Mouse (Mus musculus) ovary, adult 18-20 months (tissue): Measurements from ENCODE around the gene Selenbp2.
"Not testable (repeated sequence)": the region's sequence is repeated elsewhere in the genome, so short reads cannot be mapped to it uniquely, and the experiment has no call there.

Source experiments
- DNase-seq: peaks from one replicate; pipeline ENCODE4 v3.0.0; 2022; ENCODE audit warnings: low spot score, mixed read lengths

Selenbp2 gene

GRCm38 (mm10) chr3:94693329-94693825, at the start of gene Selenbp2:
Gene Selenbp2 (plus strand): TSS chr3:94693556.
- no peak for DNase-seq

DNA sequence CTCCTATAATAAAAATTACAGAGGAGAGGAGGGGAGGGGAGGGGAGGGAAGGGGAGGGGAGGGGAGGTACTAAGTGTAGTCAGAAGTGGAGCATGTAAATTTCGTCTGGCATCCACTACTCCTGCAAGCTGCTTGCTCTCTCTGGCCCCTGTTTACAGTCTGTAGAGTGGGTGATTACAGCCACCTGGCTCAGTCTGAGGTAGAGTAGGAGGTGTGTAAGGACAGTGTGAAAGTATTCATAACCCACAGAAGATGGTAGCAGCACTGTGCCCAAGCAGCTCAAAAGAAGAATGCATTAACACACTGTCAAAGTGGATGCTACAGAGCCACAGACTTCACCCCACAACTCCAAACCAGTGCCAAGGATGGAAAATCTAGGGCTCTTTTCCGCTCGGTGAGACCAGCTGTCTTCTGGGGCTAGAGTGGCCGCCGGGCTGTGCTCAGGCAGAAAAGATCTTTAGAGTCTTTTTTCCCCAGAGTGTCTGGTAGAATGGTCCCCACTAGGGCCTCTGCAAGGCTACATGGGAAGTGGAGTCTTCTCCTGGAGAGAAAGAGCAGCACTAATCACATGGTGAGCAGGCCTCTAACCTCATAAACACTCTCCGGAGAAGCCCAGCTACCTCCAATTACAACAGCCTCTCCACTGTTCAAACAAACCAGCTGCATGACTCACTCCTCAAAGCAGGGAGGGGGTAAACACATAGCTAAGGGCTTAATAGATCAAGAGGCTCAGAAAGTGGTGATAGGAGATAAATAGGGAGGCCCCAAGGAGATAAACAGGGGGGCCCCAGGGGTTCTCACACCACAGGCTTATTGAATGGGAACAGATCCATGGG, 44.4 kb upstream of the Selenbp2 start:
- DNase-seq: peak; percentile 24

DNA sequence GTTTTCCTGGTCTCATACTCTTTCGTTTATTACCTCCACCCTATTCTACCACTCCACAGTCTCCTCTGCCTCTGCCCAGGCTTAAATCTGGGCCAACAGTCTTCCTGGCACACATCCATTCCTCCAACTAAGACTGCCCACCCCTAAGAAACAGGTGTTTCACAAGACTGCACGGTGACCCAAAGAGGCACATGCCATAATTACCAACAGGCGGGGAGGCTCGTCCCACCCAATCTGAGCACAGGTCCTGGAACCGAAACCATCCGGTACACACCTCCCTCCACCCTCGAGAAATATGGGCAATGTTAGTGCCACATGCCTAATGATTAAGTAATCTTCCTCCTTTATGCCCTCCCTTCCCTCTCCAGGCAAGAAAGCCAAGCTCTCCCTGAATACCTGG, 42.9 kb upstream of the Selenbp2 start:
- peak; percentile 7 for DNase-seq

DNA sequence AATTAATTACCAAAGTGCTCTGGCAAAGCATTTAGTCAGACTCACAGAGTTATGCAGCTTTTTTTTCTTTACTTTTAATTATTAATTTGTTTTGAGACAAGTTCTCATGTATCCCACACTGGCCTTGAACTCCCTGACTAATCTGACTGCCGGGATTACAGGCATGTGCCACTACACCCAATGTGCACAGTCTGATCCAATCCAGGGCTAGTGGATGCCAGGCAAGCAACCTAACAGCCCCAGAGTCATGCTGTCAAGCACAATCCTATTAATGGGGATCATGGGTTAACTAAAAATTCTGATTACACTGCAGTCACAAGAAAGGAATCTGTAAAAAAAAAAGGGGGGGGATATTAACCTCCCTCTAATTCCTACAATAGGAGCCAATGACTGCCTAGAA, 39.4 kb upstream of the Selenbp2 start:
- not testable (repeated sequence) for DNase-seq

- not testable (repeated sequence) for DNase-seq
Measured at GRCm38 (mm10) chr3:94657852-94658739, 35.3 kb upstream of the Selenbp2 start.

GRCm38 (mm10) chr3:94658740-94659095, 34.6 kb upstream of the Selenbp2 start, which contains the start of gene Tuft1:
Gene Tuft1 (minus strand): TSS chr3:94658872.
- DNase-seq: peak; percentile 71

GRCm38 (mm10) chr3:94659142-94659748, 34.1 kb upstream of the Selenbp2 start:
- not testable (repeated sequence) for DNase-seq

- DNase-seq: not testable (repeated sequence)
Measured at GRCm38 (mm10) chr3:94660841-94661240, 32.5 kb upstream of the Selenbp2 start.

DNA sequence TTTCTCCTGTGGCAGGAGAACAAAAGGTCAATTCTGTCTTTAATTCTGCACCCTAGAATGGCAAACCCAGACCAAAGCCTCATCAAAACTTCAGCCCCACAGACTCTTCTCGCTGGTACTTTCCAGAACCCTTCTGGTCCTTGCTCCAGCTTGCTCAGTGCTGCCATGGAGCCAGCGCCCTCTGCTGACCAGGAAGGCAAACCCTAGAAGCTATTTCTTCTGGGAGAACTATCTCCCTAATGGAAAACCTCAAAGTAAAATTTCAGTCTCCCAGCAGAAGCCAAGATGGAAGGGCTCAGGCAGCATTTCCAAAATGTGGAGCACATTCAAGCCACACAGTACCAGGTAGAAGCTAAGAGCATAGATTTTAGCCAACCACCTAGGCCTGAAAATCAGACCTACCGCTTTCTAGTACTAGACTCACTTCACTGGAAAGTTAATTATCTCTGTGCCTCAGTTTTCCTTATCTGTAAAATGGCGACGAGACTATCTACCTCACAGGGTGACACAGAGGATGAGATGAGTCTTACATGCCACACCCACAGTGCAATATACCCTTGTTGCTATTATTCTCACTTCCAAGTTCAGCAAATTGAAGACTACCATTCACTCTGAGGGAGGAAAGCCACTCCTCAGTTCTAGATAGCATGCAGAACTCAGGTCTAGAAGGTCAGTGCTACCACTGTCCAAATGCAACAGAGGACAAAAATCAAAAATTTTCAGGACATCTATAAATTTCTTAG, 28.1 kb upstream of the Selenbp2 start:
- not testable (repeated sequence) for DNase-seq

- not testable (repeated sequence) for DNase-seq
Measured at GRCm38 (mm10) chr3:94665896-94666295, 27.5 kb upstream of the Selenbp2 start.

DNA sequence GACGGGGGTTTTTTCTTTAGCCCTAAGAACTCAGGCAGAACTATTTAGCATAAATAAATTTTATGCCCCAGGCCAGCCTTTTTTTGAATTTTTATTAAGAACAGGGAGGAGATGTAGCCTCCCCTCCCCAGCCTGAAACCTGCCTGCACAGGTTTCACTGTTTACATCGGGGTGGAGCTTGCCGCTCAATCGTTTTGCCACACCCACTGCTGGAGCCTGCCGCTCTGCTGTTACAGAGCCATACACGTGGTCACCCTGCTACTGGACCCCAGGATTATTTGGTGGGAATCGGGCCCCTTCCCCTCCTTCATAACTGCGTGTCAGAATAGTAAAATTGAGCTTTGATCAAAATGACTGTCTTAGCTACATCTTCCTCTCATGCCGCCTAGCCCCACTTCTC, 18.3 kb upstream of the Selenbp2 start:
- DNase-seq: not testable (repeated sequence)

DNA sequence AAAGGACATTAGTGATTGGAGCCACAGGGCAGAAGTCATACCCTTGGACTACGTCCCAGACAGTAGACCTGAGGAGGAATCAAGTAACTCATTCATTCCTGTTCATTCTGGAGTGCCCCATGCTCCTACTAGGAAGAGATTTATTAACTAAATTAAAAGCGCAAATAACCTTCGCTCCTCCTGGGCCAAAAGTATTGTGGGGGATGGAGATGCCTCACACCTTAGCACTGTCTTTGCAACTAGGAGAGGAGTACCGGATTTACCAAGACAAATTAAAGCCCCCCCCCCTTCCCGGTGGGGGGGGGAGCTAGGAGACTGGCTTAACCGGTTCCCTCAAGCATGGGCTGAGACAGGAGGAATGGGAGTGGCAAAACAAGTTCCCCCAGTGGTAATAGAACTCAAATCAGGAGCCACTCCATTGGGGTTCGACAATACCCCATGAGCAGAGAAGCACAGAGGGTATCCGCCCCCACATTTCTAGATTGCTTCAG, 14.0 kb upstream of the Selenbp2 start:
- no peak for DNase-seq

- DNase-seq: not testable (repeated sequence)
Measured at GRCm38 (mm10) chr3:94680032-94680431, 13.3 kb upstream of the Selenbp2 start.

GRCm38 (mm10) chr3:94680783-94681182, 12.6 kb upstream of the Selenbp2 start:
- no peak for DNase-seq

- no peak for DNase-seq
Measured at GRCm38 (mm10) chr3:94683646-94684045, 9.7 kb upstream of the Selenbp2 start.

DNA sequence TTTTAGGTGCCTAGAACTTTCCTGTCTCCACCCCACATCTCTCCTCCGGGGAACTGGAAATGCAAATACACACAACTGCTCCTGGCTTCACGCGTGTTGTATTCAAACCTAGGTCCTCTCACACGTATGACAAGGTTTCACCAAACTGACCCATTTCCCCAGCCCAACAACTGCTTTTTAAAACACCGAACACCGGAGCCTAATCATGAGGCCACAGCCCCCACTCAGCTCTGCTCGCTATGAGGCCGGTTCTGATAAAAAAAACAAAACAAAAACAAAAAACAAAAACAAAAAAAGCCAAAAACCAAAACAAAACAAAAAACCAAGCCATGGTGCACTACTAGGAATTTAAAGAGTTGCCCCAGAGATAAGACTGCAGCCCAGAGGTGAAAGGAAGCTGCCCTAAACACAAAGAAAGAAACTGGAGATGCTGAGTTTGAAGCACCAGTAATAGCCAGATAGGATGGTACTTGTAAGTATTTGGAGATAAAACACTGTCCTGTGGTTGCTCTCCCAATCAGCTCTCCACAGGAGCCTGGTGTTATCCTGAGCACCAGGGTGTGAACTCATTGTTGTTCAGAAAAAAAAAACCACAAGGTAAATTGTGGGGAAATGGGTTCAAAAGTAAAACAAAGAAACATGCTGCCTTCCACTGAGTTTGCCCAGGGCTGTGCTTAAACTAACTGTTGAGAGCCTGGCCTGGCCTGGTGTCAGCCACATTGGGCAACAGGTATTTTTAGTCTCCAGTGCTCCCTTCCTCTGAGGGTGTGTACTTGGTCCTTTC, 7.2 kb upstream of the Selenbp2 start:
- not testable (repeated sequence) for DNase-seq

- DNase-seq: not testable (repeated sequence)
Measured at GRCm38 (mm10) chr3:94688698-94689097, 4.7 kb upstream of the Selenbp2 start.

DNA sequence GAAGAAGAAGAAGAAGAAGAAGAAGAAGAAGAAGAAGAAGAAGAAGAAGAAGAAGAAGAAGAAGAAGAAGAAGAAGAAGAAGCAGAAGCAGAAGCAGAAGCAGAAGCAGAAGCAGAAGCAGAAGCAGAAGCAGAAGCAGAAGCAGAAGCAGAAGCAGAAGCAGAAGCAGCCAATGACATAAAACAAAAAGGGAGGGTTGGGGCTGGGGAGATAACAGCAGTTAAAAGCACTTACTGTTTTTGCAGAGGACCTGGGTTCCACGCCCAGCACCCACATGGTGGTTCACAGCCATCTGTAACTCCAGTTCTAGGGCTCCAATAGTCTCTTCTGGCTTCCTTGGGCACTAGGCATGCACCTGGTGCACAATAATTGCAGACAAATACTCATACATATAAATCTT, 4.2 kb upstream of the Selenbp2 start:
- not testable (repeated sequence) for DNase-seq

GRCm38 (mm10) chr3:94690162-94690561, 3.2 kb upstream of the Selenbp2 start:
- DNase-seq: not testable (repeated sequence)

DNA sequence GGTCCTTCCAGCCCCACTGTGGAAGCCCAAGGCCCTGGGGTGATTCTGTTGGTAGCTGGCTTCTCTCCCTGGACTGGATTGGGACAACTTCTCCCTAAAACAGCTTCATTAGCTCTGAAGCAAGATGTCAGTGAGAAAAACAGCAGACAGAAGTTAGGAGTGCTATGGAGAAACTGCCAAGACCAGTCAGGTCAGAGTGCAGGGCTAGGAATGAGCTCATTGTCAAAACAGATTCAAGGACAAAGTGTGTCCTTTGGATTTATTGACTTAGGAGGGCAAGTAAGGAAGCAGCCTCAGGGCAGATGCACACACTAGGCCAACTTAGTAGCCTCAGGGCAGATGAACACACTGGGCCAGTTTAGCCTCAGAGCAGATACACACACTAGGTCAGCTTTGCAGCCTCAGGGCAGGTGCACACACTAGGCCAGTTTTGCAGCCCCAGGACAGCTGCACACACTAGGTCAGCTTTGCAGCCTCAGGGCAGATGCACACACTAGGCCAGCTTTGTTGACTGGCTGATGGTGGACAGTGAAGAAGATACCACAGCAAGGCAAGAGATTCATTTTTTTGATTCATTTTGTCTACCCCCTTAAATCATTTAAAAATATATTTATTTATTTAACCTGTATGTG, 2.6 kb upstream of the Selenbp2 start:
- DNase-seq: no peak
